ENCODE assay signal across 26 mouse cellular contexts in genomic region chr5:113123693-113124092, GRCm38 (mm10). TPM values are rescaled to one million over a fixed set of nuclear protein-coding genes. Genes with fewer than 3 reads are reported as not detected.
DNase-seq lines count a peak whose midpoint lies in the region; ATAC-seq and TF ChIP-seq lines count a peak whose summit lies in the region.
"Had no signal": no experiment of that assay in that cellular context is flagged by ENCODE, and none has a peak within 500 bp of the region (broad histone marks: within the 10 kb centered on the region; RNA-seq: fewer than 3 reads in every experiment).

No protein-coding gene starts in this region.

- no peak overlapping the region for H3K27ac ChIP-seq in forebrain, embryonic 14.5 days (ENCODE audit: low read depth, low read length)
- H3K27ac ChIP-seq in forebrain, embryonic 15.5 days (replicated peaks), result no peak overlapping the region
- peak overlapping the region; percentile 61 for H3K27ac ChIP-seq in heart, embryonic 13.5 days (replicated peaks)
- H3K27ac ChIP-seq in kidney, embryonic 15.5 days, result 0 out of 2 replicates have a peak overlapping the region, but pooled peaks have one; percentile 27
- H3K27ac ChIP-seq: forebrain, embryonic 13.5 days; hindbrain, embryonic 13.5 days; hindbrain, postnatal 0 days had no signal

- TF ChIP-seq CTCF in lung, adult 2 months (IDR thresholded peaks at IDR 0.05; ENCODE audit: insufficient read depth, low read length), result no peak

- 63% methylated on average over 10 of the region's 10 CpGs for WGBS in forebrain, embryonic 14.5 days
- WGBS in forebrain, embryonic 15.5 days, result 58% methylated on average over 10 of the region's 10 CpGs
- 59% methylated on average over 10 of the region's 10 CpGs for WGBS in heart, embryonic 13.5 days
- 45% methylated on average over 10 of the region's 10 CpGs for WGBS in kidney, embryonic 15.5 days
- 49% methylated on average over 10 of the region's 10 CpGs for WGBS in lung, adult 2 months

- H3K27me3 ChIP-seq in forebrain, embryonic 14.5 days (replicated peaks; ENCODE audit: control insufficient read depth, insufficient read depth, low read length), result no peaks in the 10 kb centered on the region
- H3K27me3 ChIP-seq in forebrain, embryonic 15.5 days, result no peaks in the 10 kb centered on the region
- no peaks in the 10 kb centered on the region for H3K27me3 ChIP-seq in heart, embryonic 13.5 days (replicated peaks)
- H3K27me3 ChIP-seq in kidney, embryonic 15.5 days, result no peaks in the 10 kb centered on the region
- H3K27me3 ChIP-seq: embryonic facial prominence, embryonic 13.5 days; forebrain, embryonic 13.5 days; hindbrain, embryonic 13.5 days had no signal

- no peak for ATAC-seq in forebrain, embryonic 14.5 days
- ATAC-seq in forebrain, embryonic 15.5 days (replicated peaks), result no peak
- no peak for ATAC-seq in heart, embryonic 13.5 days (ENCODE audit: extremely low read depth, insufficient number of reproducible peaks, low FRiP score, low TSS enrichment)
- ATAC-seq in kidney, embryonic 15.5 days (replicated peaks; ENCODE audit: low FRiP score), result no peak
- ATAC-seq: forebrain, embryonic 13.5 days; hindbrain, postnatal 0 days had no signal

- H3K4me2 ChIP-seq in forebrain, embryonic 14.5 days (ENCODE audit: low read length), result no peak overlapping the region
- H3K4me2 ChIP-seq in forebrain, embryonic 15.5 days (replicated peaks), result no peak overlapping the region
- H3K4me2 ChIP-seq in heart, embryonic 13.5 days, result no peak overlapping the region
- H3K4me2 ChIP-seq in kidney, embryonic 15.5 days, result no peak overlapping the region
- H3K4me2 ChIP-seq: embryonic facial prominence, embryonic 13.5 days; forebrain, embryonic 13.5 days; hindbrain, embryonic 13.5 days had no signal

- no peak overlapping the region for H3K9ac ChIP-seq in forebrain, embryonic 14.5 days (ENCODE audit: low read length)
- H3K9ac ChIP-seq in forebrain, embryonic 15.5 days (replicated peaks), result no peak overlapping the region
- H3K9ac ChIP-seq in heart, embryonic 13.5 days, result no peak overlapping the region; the same call in 1 of the 2 replicates
- H3K9ac ChIP-seq in kidney, embryonic 15.5 days, result no peak overlapping the region
- H3K9ac ChIP-seq: embryonic facial prominence, embryonic 13.5 days; forebrain, embryonic 13.5 days; hindbrain, embryonic 13.5 days had no signal

- no peak for TF ChIP-seq POLR2A in lung, adult 2 months (IDR thresholded peaks at IDR 0.05; ENCODE audit: borderline replicate concordance, extremely low read depth, low read depth, low read length)

- intact Hi-C loops in heart, postnatal 25 days (cut with DNase I), result no loop called here

- H3K9me3 ChIP-seq in forebrain, embryonic 14.5 days (replicated peaks; ENCODE audit: control insufficient read depth, low read length), result no peaks in the 10 kb centered on the region
- no peaks in the 10 kb centered on the region for H3K9me3 ChIP-seq in forebrain, embryonic 15.5 days
- H3K9me3 ChIP-seq in heart, embryonic 13.5 days, result no peaks in the 10 kb centered on the region
- no peaks in the 10 kb centered on the region for H3K9me3 ChIP-seq in kidney, embryonic 15.5 days (replicated peaks)
- H3K9me3 ChIP-seq: forebrain, embryonic 13.5 days; hindbrain, embryonic 13.5 days had no signal

- H3K4me1 ChIP-seq in forebrain, embryonic 14.5 days (ENCODE audit: control insufficient read depth, insufficient read depth, low read length), result peaks cover 13% of the 10 kb centered on the region; the same call in 1 of the 2 replicates
- peaks cover 15% of the 10 kb centered on the region for H3K4me1 ChIP-seq in forebrain, embryonic 15.5 days
- H3K4me1 ChIP-seq in heart, embryonic 13.5 days, result peaks cover 81% of the 10 kb centered on the region
- H3K4me1 ChIP-seq in kidney, embryonic 15.5 days, result peaks cover 84% of the 10 kb centered on the region
- peaks cover 14% of the 10 kb centered on the region for H3K4me1 ChIP-seq in lung, adult 2 months (ENCODE audit: control insufficient read depth, insufficient read depth, low read length)

- H3K4me3 ChIP-seq in forebrain, embryonic 14.5 days (ENCODE audit: low read depth, low read length), result no peak overlapping the region
- no peak overlapping the region for H3K4me3 ChIP-seq in forebrain, embryonic 15.5 days
- H3K4me3 ChIP-seq in heart, embryonic 13.5 days, result no peak overlapping the region
- no peak overlapping the region for H3K4me3 ChIP-seq in kidney, embryonic 15.5 days (replicated peaks)
- H3K4me3 ChIP-seq in lung, adult 2 months (replicated peaks; ENCODE audit: extremely low read depth, low read depth, low read length), result no peak overlapping the region
- H3K4me3 ChIP-seq: embryonic facial prominence, embryonic 13.5 days; forebrain, embryonic 13.5 days; heart, adult 2 months; hindbrain, embryonic 13.5 days had no signal

- DNase-seq in forebrain, embryonic 14.5 days (ENCODE audit: low spot score), result peak; percentile 53
- DNase-seq in heart, postnatal 25 days (ENCODE audit: low spot score), result no peak
- no peak for DNase-seq in kidney, adult 11 months
- peak; percentile 33 for DNase-seq in lung, postnatal 36 days
- no peak for DNase-seq in lung, adult 2 months
- DNase-seq: adrenal gland, postnatal 10 days; cerebellum, adult 11-12 months; cerebellum, adult 9-10 months; cerebellum, postnatal 25 days; gastrocnemius, postnatal 14 days; heart, adult 2 months; kidney, adult 18-20 months had no signal

- H3K36me3 ChIP-seq in forebrain, embryonic 14.5 days (ENCODE audit: control insufficient read depth, insufficient read depth, low read length), result no peaks in the 10 kb centered on the region
- H3K36me3 ChIP-seq in forebrain, embryonic 15.5 days, result no peaks in the 10 kb centered on the region
- peaks cover 19% of the 10 kb centered on the region for H3K36me3 ChIP-seq in heart, embryonic 13.5 days
- H3K36me3 ChIP-seq in kidney, embryonic 15.5 days, result no peaks in the 10 kb centered on the region
- H3K36me3 ChIP-seq: embryonic facial prominence, embryonic 13.5 days; hindbrain, embryonic 13.5 days had no signal

RNA-seq across cellular contexts. Expression of gene Crybb3, which starts 42.3 kb away (rescaled TPM):
- polyA plus RNA-seq in forebrain, embryonic 14.5 days (2014; fragmentation: Nextera tagmentation; extraction: Ambion mirVana), result 0.48 and 0.70 TPM in 2 replicates
- polyA plus RNA-seq in forebrain, embryonic 15.5 days (2015; fragmentation: Nextera tagmentation; extraction: Ambion mirVana), result 0.73 and 0.80 TPM in 2 replicates
- 0.86 and 0.93 TPM in 2 replicates for polyA plus RNA-seq in heart, embryonic 13.5 days (2015; fragmentation: Nextera tagmentation; extraction: Ambion mirVana)
- total RNA-seq in heart, postnatal 25 days (2021), result 1 to 10 TPM; 1.3 to 2.0 TPM
- 1.1 and 1.2 TPM in 2 replicates for polyA plus RNA-seq in kidney, embryonic 15.5 days (2015; fragmentation: Nextera tagmentation; extraction: Ambion mirVana)
- polyA plus RNA-seq in lung, adult 2 months (2012; rRNA removed), result 5.2 and 5.7 TPM in 2 replicates
- total RNA-seq: hematopoietic stem cell, adult 5-6 weeks; MEL had no signal
- polyA plus RNA-seq: C2C12 had no signal

RNA-seq across cellular contexts. Expression of gene Crybb2, which starts 53.8 kb away (rescaled TPM):
- not detected in 2 replicates for polyA plus RNA-seq in forebrain, embryonic 14.5 days (2014; fragmentation: Nextera tagmentation; extraction: Ambion mirVana)
- not detected in 2 replicates for polyA plus RNA-seq in forebrain, embryonic 15.5 days (2015; fragmentation: Nextera tagmentation; extraction: Ambion mirVana)
- polyA plus RNA-seq in heart, embryonic 13.5 days (2015; fragmentation: Nextera tagmentation; extraction: Ambion mirVana), result not detected in 2 replicates
- not detected for total RNA-seq in heart, postnatal 25 days (2021)
- not detected in 2 replicates for polyA plus RNA-seq in kidney, embryonic 15.5 days (2015; fragmentation: Nextera tagmentation; extraction: Ambion mirVana)
- polyA plus RNA-seq in lung, adult 2 months (2012; rRNA removed), result not detected in 2 replicates
- total RNA-seq: adrenal gland, postnatal 10 days; adrenal gland, postnatal 4 days; gastrocnemius, postnatal 14 days; heart, adult 2 months; hematopoietic stem cell, adult 5-6 weeks; hindbrain, postnatal 0 days; MEL had no signal
- polyA plus RNA-seq: C2C12; cortical plate, adult 2 months; embryonic facial prominence, embryonic 13.5 days; forebrain, embryonic 13.5 days; gonadal fat pad, adult 2 months; heart, adult 2 months; hindbrain, embryonic 13.5 days; hindbrain, postnatal 0 days; intestine, embryonic 14.5 days had no signal

Comparison
In these comparisons a context has a peak if more than half of its experiments do, and no peak if none do; other contexts are left out.
1. DNase-seq: peak in forebrain, embryonic 14.5 days (single experiment) and lung, postnatal 36 days (single experiment); none in heart, postnatal 25 days (single experiment), kidney, adult 11 months (single experiment) and lung, adult 2 months (single experiment).
2. H3K27ac ChIP-seq: peak in heart, embryonic 13.5 days (single experiment) and kidney, embryonic 15.5 days (single experiment); none in forebrain, embryonic 14.5 days (single experiment) and forebrain, embryonic 15.5 days (single experiment).